Mouse (Mus musculus): ENCODE results near the gene Phf20. TPM values are rescaled to one million over a fixed set of nuclear protein-coding genes. Genes with fewer than 3 reads are reported as not detected.
"Not testable (repeated sequence)": the region's sequence is repeated elsewhere in the genome, so short reads cannot be mapped to it uniquely, and the experiment has no call there.

Gene Phf20
- polyA plus RNA-seq, 1 experiment from 2014 or later, result 119 TPM

DNA sequence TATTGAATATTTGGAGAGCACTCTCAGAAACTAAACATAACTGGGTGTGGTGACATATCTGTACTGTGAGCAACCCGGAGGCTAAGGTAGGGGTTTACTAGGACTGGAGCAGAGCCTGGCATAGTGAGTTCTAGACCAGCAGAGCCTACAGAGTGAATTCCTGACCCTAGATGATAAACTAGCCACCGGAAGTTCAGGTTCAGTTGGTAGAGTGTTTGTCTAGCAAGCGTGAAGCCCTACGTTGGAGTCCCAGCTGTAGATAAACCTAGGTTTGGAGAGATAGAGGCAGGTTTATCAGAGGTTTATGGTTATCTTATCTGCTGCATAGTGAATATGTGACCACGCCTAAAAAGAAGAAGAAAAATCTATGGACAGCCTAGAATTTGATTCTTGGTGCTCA is 27.8 kb downstream of the Phf20 start:
- no peak overlapping the region for H3K27ac ChIP-seq (ENCODE audit: low read depth, low read length)
- H3K4me3 ChIP-seq (ENCODE audit: low read depth, low read length), result no peak overlapping the region
- WGBS, result 92% methylated on average over 5 of the region's 5 CpGs
- H3K4me2 ChIP-seq (ENCODE audit: low read depth, low read length), result no peak overlapping the region
- no peak for ATAC-seq (ENCODE audit: low read depth)
- H3K4me1 ChIP-seq (ENCODE audit: control insufficient read depth, insufficient read depth, low read length), result no peaks in the 10 kb centered on the region
- no peaks in the 10 kb centered on the region for H3K9me3 ChIP-seq (ENCODE audit: control insufficient read depth, low read length)
- no peak overlapping the region for H3K9ac ChIP-seq (replicated peaks; ENCODE audit: low read depth, low read length)
- H3K27me3 ChIP-seq (ENCODE audit: control insufficient read depth, insufficient read depth, low read length), result no peaks in the 10 kb centered on the region
- peaks cover 18% of the 10 kb centered on the region for H3K36me3 ChIP-seq (ENCODE audit: control insufficient read depth, insufficient read depth, low read length)

DNA sequence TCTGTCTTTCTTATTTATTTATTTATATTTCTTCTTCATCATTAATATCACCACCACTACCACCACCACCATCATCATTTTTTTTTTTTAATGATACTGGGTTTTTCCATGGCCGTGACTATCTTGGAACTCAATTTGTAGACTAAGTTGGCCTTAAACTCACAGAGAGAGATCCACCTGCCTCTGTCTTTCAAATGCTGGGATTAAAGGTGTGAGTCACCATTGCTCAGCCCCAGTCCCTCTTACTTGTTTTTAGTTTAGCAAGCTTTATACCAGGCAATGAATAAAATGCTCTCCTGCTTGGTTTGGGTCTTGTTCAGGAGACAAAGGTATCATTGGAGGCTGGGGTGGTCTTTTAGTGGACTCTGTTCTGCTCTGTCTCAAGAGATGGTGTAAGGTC is 31.4 kb downstream of the Phf20 start:
- no peaks in the 10 kb centered on the region for H3K27me3 ChIP-seq (ENCODE audit: control insufficient read depth, insufficient read depth, low read length)
- H3K9me3 ChIP-seq (ENCODE audit: control insufficient read depth, low read length), result no peaks in the 10 kb centered on the region
- H3K27ac ChIP-seq (ENCODE audit: low read depth, low read length), result no peak overlapping the region
- no peak overlapping the region for H3K4me2 ChIP-seq (ENCODE audit: low read depth, low read length)
- 100% methylated on average over 1 of the region's 1 CpGs for WGBS
- no peak for ATAC-seq (ENCODE audit: low read depth)
- H3K4me3 ChIP-seq (ENCODE audit: low read depth, low read length), result no peak overlapping the region
- H3K36me3 ChIP-seq (ENCODE audit: control insufficient read depth, insufficient read depth, low read length), result peaks cover 21% of the 10 kb centered on the region
- H3K9ac ChIP-seq (replicated peaks; ENCODE audit: low read depth, low read length), result no peak overlapping the region
- H3K4me1 ChIP-seq (ENCODE audit: control insufficient read depth, insufficient read depth, low read length), result no peaks in the 10 kb centered on the region

DNA sequence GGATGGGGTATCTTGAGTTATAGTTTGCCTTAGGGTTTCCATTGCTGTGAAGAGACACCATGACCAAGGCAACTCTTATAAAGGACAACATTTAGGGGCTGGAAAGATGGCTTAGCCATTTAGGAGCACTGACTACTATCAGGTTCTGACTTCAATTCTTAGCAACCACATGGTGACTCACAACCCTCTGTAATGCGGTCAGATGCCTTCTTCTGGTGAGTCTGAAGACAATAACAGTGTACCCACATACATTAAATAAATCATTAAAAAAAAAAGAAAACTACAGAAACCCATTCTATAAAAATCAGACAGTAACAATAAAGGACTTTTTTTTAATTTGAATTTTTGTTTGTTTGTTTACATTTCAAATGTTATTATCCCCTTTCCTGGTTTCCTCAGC is 32.9 kb downstream of the Phf20 start:
- peaks cover 21% of the 10 kb centered on the region for H3K36me3 ChIP-seq (ENCODE audit: control insufficient read depth, insufficient read depth, low read length)
- H3K4me3 ChIP-seq (ENCODE audit: low read depth, low read length), result no peak overlapping the region
- H3K27ac ChIP-seq (ENCODE audit: low read depth, low read length), result no peak overlapping the region
- no peaks in the 10 kb centered on the region for H3K4me1 ChIP-seq (ENCODE audit: control insufficient read depth, insufficient read depth, low read length)
- 97% methylated on average over 1 of the region's 1 CpGs for WGBS
- no peaks in the 10 kb centered on the region for H3K9me3 ChIP-seq (ENCODE audit: control insufficient read depth, low read length)
- H3K9ac ChIP-seq (replicated peaks; ENCODE audit: low read depth, low read length), result no peak overlapping the region
- no peak for ATAC-seq (ENCODE audit: low read depth)
- no peaks in the 10 kb centered on the region for H3K27me3 ChIP-seq (ENCODE audit: control insufficient read depth, insufficient read depth, low read length)
- H3K4me2 ChIP-seq (ENCODE audit: low read depth, low read length), result no peak overlapping the region

DNA sequence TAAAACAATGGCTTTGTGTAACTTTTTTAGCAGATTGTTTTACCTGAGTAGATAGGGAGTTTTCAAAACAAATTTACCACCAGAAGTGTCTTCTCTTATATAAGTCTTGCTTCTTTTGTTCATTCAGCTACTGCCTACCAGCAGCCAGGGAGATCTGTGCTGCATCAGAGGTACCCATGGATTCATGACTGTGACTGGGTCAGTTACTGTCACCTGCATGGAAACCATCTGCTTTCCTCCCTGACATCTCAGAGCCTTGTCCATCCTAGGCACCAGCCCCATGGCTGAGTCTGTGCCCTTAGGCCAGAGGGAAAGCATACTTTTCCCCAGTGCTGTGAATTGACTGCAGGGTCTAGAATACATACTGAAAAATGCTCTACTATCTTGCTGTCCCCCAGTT is 35.1 kb downstream of the Phf20 start:
- H3K27ac ChIP-seq (ENCODE audit: low read depth, low read length), result no peak overlapping the region
- no peaks in the 10 kb centered on the region for H3K4me1 ChIP-seq (ENCODE audit: control insufficient read depth, insufficient read depth, low read length)
- H3K4me3 ChIP-seq (ENCODE audit: low read depth, low read length), result no peak overlapping the region
- peaks cover 7% of the 10 kb centered on the region; the same call in 1 of the 2 replicates for H3K36me3 ChIP-seq (ENCODE audit: control insufficient read depth, insufficient read depth, low read length)
- no peaks in the 10 kb centered on the region for H3K27me3 ChIP-seq (ENCODE audit: control insufficient read depth, insufficient read depth, low read length)
- no peak overlapping the region for H3K4me2 ChIP-seq (ENCODE audit: low read depth, low read length)
- no peak overlapping the region for H3K9ac ChIP-seq (replicated peaks; ENCODE audit: low read depth, low read length)
- no peak for ATAC-seq (ENCODE audit: low read depth)
- H3K9me3 ChIP-seq (ENCODE audit: control insufficient read depth, low read length), result no peaks in the 10 kb centered on the region

DNA sequence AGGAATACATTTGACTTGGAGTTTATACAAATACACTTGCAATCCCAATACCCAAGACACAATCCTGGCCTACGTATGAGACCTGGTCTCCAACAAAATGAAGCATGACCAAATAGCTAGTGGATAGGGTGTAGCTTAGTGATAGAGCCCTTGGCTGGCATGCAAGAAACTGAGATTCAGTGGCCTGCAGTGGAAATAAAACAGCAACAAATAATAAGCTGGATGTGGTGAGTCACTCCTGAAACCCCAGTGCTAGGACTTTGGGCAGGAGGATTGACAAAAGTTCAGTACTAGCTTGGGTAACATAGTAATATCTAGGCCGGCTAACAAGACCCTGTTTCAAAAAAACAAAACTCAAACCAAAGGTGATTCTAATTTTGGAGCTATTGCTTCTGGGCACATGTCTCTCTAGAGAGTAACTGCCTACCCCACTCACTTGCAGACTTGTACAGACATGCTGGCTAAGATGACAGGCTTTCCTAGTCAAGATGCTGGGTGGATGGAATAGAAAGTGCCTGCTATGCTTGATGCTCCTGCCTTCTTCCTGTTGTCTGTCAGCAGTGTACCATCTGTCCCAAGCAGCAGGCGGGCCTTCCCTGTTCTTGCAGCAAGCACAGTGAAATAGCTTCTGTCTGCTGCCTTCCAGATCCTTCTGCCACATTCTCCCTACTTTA is 37.1 kb downstream of the Phf20 start:
- H3K27me3 ChIP-seq (ENCODE audit: control insufficient read depth, insufficient read depth, low read length), result no peaks in the 10 kb centered on the region
- peaks cover 3% of the 10 kb centered on the region; the same call in 1 of the 2 replicates for H3K36me3 ChIP-seq (ENCODE audit: control insufficient read depth, insufficient read depth, low read length)
- H3K9me3 ChIP-seq (ENCODE audit: control insufficient read depth, low read length), result no peaks in the 10 kb centered on the region
- WGBS, result 77% methylated on average over 3 of the region's 3 CpGs
- H3K27ac ChIP-seq (ENCODE audit: low read depth, low read length), result no peak overlapping the region
- H3K9ac ChIP-seq (replicated peaks; ENCODE audit: low read depth, low read length), result no peak overlapping the region
- no peak for ATAC-seq (ENCODE audit: low read depth)
- H3K4me2 ChIP-seq (ENCODE audit: low read depth, low read length), result no peak overlapping the region
- no peaks in the 10 kb centered on the region for H3K4me1 ChIP-seq (ENCODE audit: control insufficient read depth, insufficient read depth, low read length)
- H3K4me3 ChIP-seq (ENCODE audit: low read depth, low read length), result no peak overlapping the region

DNA sequence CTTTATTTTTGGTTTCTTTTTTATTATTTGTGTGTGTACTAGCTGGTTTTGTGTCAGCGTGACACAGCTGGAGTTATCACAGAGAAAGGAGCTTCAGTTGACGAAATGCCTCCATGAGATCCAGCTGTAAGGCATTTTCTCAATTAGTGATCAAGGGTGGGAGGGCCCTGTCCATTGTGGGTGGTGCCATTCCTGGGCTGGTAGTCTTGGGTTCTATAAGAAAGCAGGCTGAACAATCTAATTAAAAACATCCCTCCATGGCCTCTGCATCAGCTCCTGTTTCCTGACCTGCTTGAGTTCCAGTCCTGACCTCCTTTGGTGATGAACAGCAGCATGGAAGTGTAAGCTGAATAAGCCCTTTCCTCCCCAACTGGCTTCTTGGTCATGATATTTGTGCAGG is 37.8 kb downstream of the Phf20 start:
- not testable (repeated sequence) for H3K36me3 ChIP-seq (ENCODE audit: control insufficient read depth, insufficient read depth, low read length); ATAC-seq (ENCODE audit: low read depth); H3K27ac ChIP-seq (ENCODE audit: low read depth, low read length)

DNA sequence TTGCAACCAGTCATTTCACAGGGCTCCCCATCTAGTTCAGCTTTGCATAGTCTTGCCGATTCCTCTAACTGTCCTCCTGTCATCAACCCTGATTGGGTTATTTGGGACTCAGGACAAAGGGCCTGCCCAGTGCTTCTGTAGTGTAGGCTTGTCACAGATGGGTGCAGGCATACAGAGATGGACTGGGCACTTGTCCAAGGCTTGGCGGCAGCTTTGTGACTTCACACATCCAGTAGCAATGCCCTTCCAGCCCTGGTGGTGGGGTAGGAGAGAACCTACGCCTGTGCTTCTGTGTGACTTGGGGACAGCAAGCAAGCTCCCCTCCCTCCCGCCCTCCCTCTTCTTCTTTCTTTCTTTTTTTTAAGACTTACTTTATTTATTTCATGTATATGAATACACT is 39.6 kb downstream of the Phf20 start:
- Histone ChIP-seq H3K27me3 (ENCODE audit: control insufficient read depth, insufficient read depth, low read length) (no peaks in the 10 kb centered on the region), H3K4me2 (ENCODE audit: low read depth, low read length) (no peak overlapping the region), H3K9me3 (ENCODE audit: control insufficient read depth, low read length) (no peaks in the 10 kb centered on the region), H3K27ac (ENCODE audit: low read depth, low read length) (no peak overlapping the region), H3K4me3 (ENCODE audit: low read depth, low read length) (no peak overlapping the region), H3K4me1 (ENCODE audit: control insufficient read depth, insufficient read depth, low read length) (no peaks in the 10 kb centered on the region), H3K36me3 (ENCODE audit: control insufficient read depth, insufficient read depth, low read length) (no peaks in the 10 kb centered on the region; the same call in 1 of the 2 replicates), H3K9ac (replicated peaks; ENCODE audit: low read depth, low read length) (no peak overlapping the region)
- WGBS, result 73% methylated on average over 4 of the region's 4 CpGs
- no peak for ATAC-seq (ENCODE audit: low read depth)

More for the DNA sequence above, 37.8 kb downstream of the Phf20 start:
- H3K9me3 ChIP-seq (ENCODE audit: control insufficient read depth, low read length); H3K4me3 ChIP-seq (ENCODE audit: low read depth, low read length); H3K9ac ChIP-seq (replicated peaks; ENCODE audit: low read depth, low read length); H3K27me3 ChIP-seq (ENCODE audit: control insufficient read depth, insufficient read depth, low read length); H3K4me1 ChIP-seq (ENCODE audit: control insufficient read depth, insufficient read depth, low read length); H3K4me2 ChIP-seq (ENCODE audit: low read depth, low read length): not testable (repeated sequence)
- WGBS, result 75% methylated on average over 2 of the region's 2 CpGs

DNA sequence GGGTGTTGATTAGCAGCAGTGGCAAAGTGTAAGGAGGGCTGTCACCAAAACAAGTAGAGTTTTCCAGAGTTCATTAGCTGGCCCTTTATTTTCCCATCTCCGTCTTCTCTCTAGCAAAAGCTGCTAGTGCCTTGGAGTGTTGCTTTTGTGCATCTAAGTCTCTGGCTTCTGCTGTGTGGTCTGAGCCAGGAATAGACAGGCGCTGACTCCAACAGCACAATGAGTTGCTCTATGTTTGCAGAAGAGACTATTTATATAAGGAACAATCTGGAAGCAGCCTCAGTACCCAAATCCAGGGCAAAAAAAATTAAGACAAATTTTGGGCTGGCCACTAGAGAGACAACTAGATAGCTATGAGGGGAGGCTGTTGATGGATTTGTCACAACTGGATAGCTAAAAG is 45.4 kb downstream of the Phf20 start:
- WGBS, result 92% methylated on average over 2 of the region's 2 CpGs
- Histone ChIP-seq H3K27ac (ENCODE audit: low read depth, low read length) (no peak overlapping the region), H3K4me3 (ENCODE audit: low read depth, low read length) (no peak overlapping the region), H3K9ac (replicated peaks; ENCODE audit: low read depth, low read length) (no peak overlapping the region), H3K4me2 (ENCODE audit: low read depth, low read length) (no peak overlapping the region), H3K36me3 (ENCODE audit: control insufficient read depth, insufficient read depth, low read length) (no peaks in the 10 kb centered on the region; the same call in 1 of the 2 replicates), H3K9me3 (ENCODE audit: control insufficient read depth, low read length) (no peaks in the 10 kb centered on the region), H3K27me3 (ENCODE audit: control insufficient read depth, insufficient read depth, low read length) (no peaks in the 10 kb centered on the region), H3K4me1 (ENCODE audit: control insufficient read depth, insufficient read depth, low read length) (no peaks in the 10 kb centered on the region)
- ATAC-seq (ENCODE audit: low read depth), result no peak

DNA sequence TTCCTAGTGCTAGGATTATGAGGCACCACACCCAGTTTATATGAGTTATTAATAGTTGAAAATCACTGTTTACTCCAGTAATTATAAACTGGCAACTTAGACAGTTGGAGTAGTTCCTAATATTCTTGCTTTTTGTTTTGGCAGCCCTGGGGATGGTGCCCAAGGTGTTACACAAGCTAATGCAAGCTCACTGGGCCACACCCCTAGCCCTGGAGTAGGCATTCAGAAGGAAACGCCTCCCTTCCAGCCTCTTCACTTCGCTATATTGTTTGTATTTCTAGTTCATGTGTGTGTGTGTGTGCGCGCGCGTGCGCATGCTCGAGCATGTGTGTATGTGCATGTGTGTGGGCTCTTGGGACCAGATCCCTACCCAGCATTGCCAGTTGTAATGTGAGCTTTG is 46.7 kb downstream of the Phf20 start:
- H3K27me3 ChIP-seq (ENCODE audit: control insufficient read depth, insufficient read depth, low read length), result no peaks in the 10 kb centered on the region
- WGBS, result 97% methylated on average over 8 of the region's 8 CpGs
- H3K36me3 ChIP-seq (ENCODE audit: control insufficient read depth, insufficient read depth, low read length), result no peaks in the 10 kb centered on the region
- no peak overlapping the region for H3K27ac ChIP-seq (ENCODE audit: low read depth, low read length)
- ATAC-seq (ENCODE audit: low read depth), result no peak
- H3K4me3 ChIP-seq (ENCODE audit: low read depth, low read length), result no peak overlapping the region
- H3K4me2 ChIP-seq (ENCODE audit: low read depth, low read length), result no peak overlapping the region
- H3K9me3 ChIP-seq (ENCODE audit: control insufficient read depth, low read length), result no peaks in the 10 kb centered on the region
- no peak overlapping the region for H3K9ac ChIP-seq (replicated peaks; ENCODE audit: low read depth, low read length)
- no peaks in the 10 kb centered on the region for H3K4me1 ChIP-seq (ENCODE audit: control insufficient read depth, insufficient read depth, low read length)

Data from neural tube, embryonic 14.5 days (tissue).